Mouse (Mus musculus): ENCODE measurements around the gene Fam214b.

DNA sequence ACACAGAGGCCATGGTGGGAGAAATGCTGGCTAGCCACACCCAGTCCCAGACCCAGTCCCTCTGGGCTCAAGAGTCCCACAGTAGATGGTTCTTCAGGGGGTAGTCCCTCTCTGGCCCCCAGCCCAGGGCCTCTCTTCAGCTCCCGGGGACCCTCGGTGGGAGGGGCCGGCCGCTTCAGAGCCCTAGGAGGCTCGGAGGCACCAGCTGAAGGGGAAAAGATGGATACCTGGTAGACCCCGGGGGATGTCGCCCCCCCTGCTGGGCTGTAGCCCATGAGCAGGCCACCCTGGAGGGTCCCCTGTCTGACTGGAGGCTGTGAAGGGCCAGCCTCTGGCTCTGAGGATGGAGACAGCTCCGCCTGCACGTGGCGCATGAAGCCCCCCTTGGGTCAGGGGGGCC lies 9.7 kb downstream of the Fam214b start:
- TF ChIP-seq CTCF (IDR thresholded peaks at IDR 0.05; ENCODE audit: low read depth, low read length) (no peak), POLR2A (IDR thresholded peaks at IDR 0.05; ENCODE audit: extremely low read depth, insufficient read depth, low read length) (no peak)

Measured in liver, adult 2 months (tissue).